Mouse (Mus musculus): Measurements from ENCODE around the gene Wars2. TPM values are rescaled to one million over a fixed set of nuclear protein-coding genes. Genes with fewer than 3 reads are reported as not detected.

The Wars2 gene
- 4.6 and 5.4 TPM in 2 replicates for polyA plus RNA-seq (2014; fragmentation: Nextera tagmentation; extraction: Ambion mirVana)

GRCm38 (mm10) chr3:99140940-99141854, at the start of gene Wars2:
Gene Wars2 (plus strand): TSS chr3:99141068.
- DNase-seq (ENCODE audit: low spot score) (peak; percentile 96), ATAC-seq (ENCODE audit: low FRiP score) (peak; percentile 100)
- peak within 1 kb of the TSS; percentile 90 for H3K27ac ChIP-seq
- H3K4me2 ChIP-seq (replicated peaks), result peak within 1 kb of the TSS; percentile 70
- peak within 1 kb of the TSS; percentile 52 for H3K4me3 ChIP-seq (replicated peaks; ENCODE audit: low read length)
- H3K4me1 ChIP-seq (replicated peaks; ENCODE audit: control insufficient read depth, insufficient read depth, low read length), result 0 out of 2 replicates have a peak, but pooled peaks cover 4% of the 10 kb centered on the region
- peak within 1 kb of the TSS; percentile 51 for H3K9ac ChIP-seq
- H3K27me3 ChIP-seq (ENCODE audit: control insufficient read depth, insufficient read depth, low read length), result no peaks in the 10 kb centered on the region
- no peaks in the 10 kb centered on the region for H3K9me3 ChIP-seq (ENCODE audit: control insufficient read depth, low read length)
- WGBS, result under 1% methylated on average over 57 of the region's 57 CpGs
- no peaks in the 10 kb centered on the region for H3K36me3 ChIP-seq (replicated peaks; ENCODE audit: control insufficient read depth, insufficient read depth)

- WGBS, result 85% methylated on average over 3 of the region's 3 CpGs
- ATAC-seq (ENCODE audit: low FRiP score) (no peak), DNase-seq (ENCODE audit: low spot score) (no peak)
- Histone ChIP-seq H3K4me3 (replicated peaks; ENCODE audit: low read length) (no peak overlapping the region), H3K4me1 (replicated peaks; ENCODE audit: control insufficient read depth, insufficient read depth, low read length) (no peaks in the 10 kb centered on the region), H3K9me3 (ENCODE audit: control insufficient read depth, low read length) (0 out of 2 replicates have a peak, but pooled peaks cover 14% of the 10 kb centered on the region), H3K4me2 (replicated peaks) (no peak overlapping the region), H3K27me3 (ENCODE audit: control insufficient read depth, insufficient read depth, low read length) (no peaks in the 10 kb centered on the region), H3K27ac (no peak overlapping the region), H3K9ac (no peak overlapping the region), H3K36me3 (replicated peaks; ENCODE audit: control insufficient read depth, insufficient read depth) (no peaks in the 10 kb centered on the region)
Observed at GRCm38 (mm10) chr3:99096816-99097215, 44.1 kb upstream of the Wars2 start.

GRCm38 (mm10) chr3:99110353-99111213, 30.3 kb upstream of the Wars2 start:
- no peaks in the 10 kb centered on the region for H3K27me3 ChIP-seq (ENCODE audit: control insufficient read depth, insufficient read depth, low read length)
- no peak overlapping the region for H3K4me3 ChIP-seq (replicated peaks; ENCODE audit: low read length)
- H3K27ac ChIP-seq, result no peak overlapping the region
- WGBS, result 79% methylated on average over 9 of the region's 9 CpGs
- H3K9me3 ChIP-seq (ENCODE audit: control insufficient read depth, low read length), result no peaks in the 10 kb centered on the region
- H3K4me2 ChIP-seq (replicated peaks), result no peak overlapping the region
- no peaks in the 10 kb centered on the region for H3K36me3 ChIP-seq (replicated peaks; ENCODE audit: control insufficient read depth, insufficient read depth)
- ATAC-seq (ENCODE audit: low FRiP score), result no peak
- H3K9ac ChIP-seq, result no peak overlapping the region
- no peaks in the 10 kb centered on the region for H3K4me1 ChIP-seq (replicated peaks; ENCODE audit: control insufficient read depth, insufficient read depth, low read length)
- DNase-seq (ENCODE audit: low spot score), result no peak

GRCm38 (mm10) chr3:99111214-99111608, 29.7 kb upstream of the Wars2 start:
- 86% methylated on average over 5 of the region's 5 CpGs for WGBS
- H3K4me2 ChIP-seq (replicated peaks), result no peak overlapping the region
- no peak for ATAC-seq (ENCODE audit: low FRiP score)
- no peak overlapping the region for H3K9ac ChIP-seq
- H3K36me3 ChIP-seq (replicated peaks; ENCODE audit: control insufficient read depth, insufficient read depth), result no peaks in the 10 kb centered on the region
- DNase-seq (ENCODE audit: low spot score), result no peak
- H3K27ac ChIP-seq, result no peak overlapping the region
- H3K9me3 ChIP-seq (ENCODE audit: control insufficient read depth, low read length), result no peaks in the 10 kb centered on the region
- H3K4me3 ChIP-seq (replicated peaks; ENCODE audit: low read length), result no peak overlapping the region
- no peaks in the 10 kb centered on the region for H3K27me3 ChIP-seq (ENCODE audit: control insufficient read depth, insufficient read depth, low read length)
- no peaks in the 10 kb centered on the region for H3K4me1 ChIP-seq (replicated peaks; ENCODE audit: control insufficient read depth, insufficient read depth, low read length)

DNA sequence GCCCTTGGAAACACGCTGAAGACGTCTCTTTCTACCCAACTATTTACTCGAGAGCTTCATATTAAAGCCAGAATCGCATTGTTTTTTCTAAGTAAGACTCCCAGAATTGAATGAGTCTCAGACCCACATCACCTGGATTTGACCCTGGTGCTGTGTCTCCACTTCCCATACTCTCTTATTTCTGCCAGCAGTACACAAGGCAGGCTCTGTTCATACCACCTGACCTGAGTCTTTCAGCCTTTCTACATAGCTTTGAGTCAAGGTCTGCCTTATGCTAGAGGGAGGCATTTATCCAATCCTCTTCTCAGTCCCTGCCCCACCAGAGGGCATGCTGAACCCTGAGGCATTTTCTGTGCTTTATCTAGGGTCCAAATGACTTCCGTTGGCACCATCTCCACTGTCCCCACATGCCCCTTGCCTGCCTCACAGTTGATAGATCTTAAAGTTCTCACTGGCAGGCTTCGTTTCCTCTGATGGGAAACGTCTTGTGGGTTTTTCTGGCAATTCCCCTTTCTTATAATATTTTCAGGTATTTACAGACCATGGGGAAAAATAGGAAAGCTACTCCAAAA, 27.5 kb upstream of the Wars2 start:
- Histone ChIP-seq H3K4me1 (replicated peaks; ENCODE audit: control insufficient read depth, insufficient read depth, low read length) (no peaks in the 10 kb centered on the region), H3K27me3 (ENCODE audit: control insufficient read depth, insufficient read depth, low read length) (no peaks in the 10 kb centered on the region), H3K4me3 (replicated peaks; ENCODE audit: low read length) (no peak overlapping the region), H3K4me2 (replicated peaks) (no peak overlapping the region), H3K36me3 (replicated peaks; ENCODE audit: control insufficient read depth, insufficient read depth) (no peaks in the 10 kb centered on the region), H3K9ac (no peak overlapping the region), H3K27ac (no peak overlapping the region), H3K9me3 (ENCODE audit: control insufficient read depth, low read length) (no peaks in the 10 kb centered on the region)
- no peak for ATAC-seq (ENCODE audit: low FRiP score)
- DNase-seq (ENCODE audit: low spot score), result no peak
- WGBS, result 85% methylated on average over 7 of the region's 7 CpGs

GRCm38 (mm10) chr3:99120942-99121341, 19.9 kb upstream of the Wars2 start:
- Histone ChIP-seq H3K4me3 (replicated peaks; ENCODE audit: low read length) (no peak overlapping the region), H3K9me3 (ENCODE audit: control insufficient read depth, low read length) (no peaks in the 10 kb centered on the region), H3K4me2 (replicated peaks) (no peak overlapping the region), H3K4me1 (replicated peaks; ENCODE audit: control insufficient read depth, insufficient read depth, low read length) (no peaks in the 10 kb centered on the region), H3K27me3 (ENCODE audit: control insufficient read depth, insufficient read depth, low read length) (no peaks in the 10 kb centered on the region), H3K9ac (no peak overlapping the region), H3K36me3 (replicated peaks; ENCODE audit: control insufficient read depth, insufficient read depth) (no peaks in the 10 kb centered on the region), H3K27ac (no peak overlapping the region)
- 86% methylated on average over 2 of the region's 2 CpGs for WGBS
- no peak for ATAC-seq (ENCODE audit: low FRiP score)
- DNase-seq (ENCODE audit: low spot score), result no peak

- H3K27me3 ChIP-seq (ENCODE audit: control insufficient read depth, insufficient read depth, low read length), result no peaks in the 10 kb centered on the region
- DNase-seq (ENCODE audit: low spot score) (no peak), ATAC-seq (ENCODE audit: low FRiP score) (no peak)
- no peaks in the 10 kb centered on the region for H3K36me3 ChIP-seq (replicated peaks; ENCODE audit: control insufficient read depth, insufficient read depth)
- no peak overlapping the region for H3K4me2 ChIP-seq (replicated peaks)
- no peak overlapping the region for H3K27ac ChIP-seq
- H3K4me1 ChIP-seq (replicated peaks; ENCODE audit: control insufficient read depth, insufficient read depth, low read length), result no peaks in the 10 kb centered on the region
- H3K4me3 ChIP-seq (replicated peaks; ENCODE audit: low read length), result no peak overlapping the region
- WGBS, result 70% methylated on average over 1 of the region's 1 CpGs
- H3K9me3 ChIP-seq (ENCODE audit: control insufficient read depth, low read length), result no peaks in the 10 kb centered on the region
- no peak overlapping the region for H3K9ac ChIP-seq
Observed at GRCm38 (mm10) chr3:99130521-99130920, 10.3 kb upstream of the Wars2 start.

DNA sequence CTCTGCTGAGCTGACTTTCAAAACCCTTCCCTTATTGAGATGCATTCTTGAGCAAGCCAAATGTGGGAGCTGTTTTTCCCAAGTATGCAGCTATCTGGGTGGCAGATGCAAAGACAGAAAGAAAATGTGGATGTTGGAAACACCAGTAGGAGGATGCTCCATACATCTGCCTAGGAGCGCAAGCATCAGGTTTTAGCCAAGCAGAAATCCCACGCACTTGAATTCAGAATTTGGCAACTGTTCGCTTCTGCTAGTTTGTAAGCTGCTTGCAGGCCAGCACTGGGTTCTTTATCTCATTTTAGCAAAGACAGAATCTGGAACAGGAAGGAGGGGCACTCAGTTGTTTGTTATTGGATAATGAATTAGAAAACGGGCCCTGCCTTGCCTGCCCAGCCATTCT, 8.9 kb upstream of the Wars2 start:
- 91% methylated on average over 4 of the region's 4 CpGs for WGBS
- no peak overlapping the region for H3K9ac ChIP-seq
- no peak overlapping the region for H3K27ac ChIP-seq
- H3K36me3 ChIP-seq (replicated peaks; ENCODE audit: control insufficient read depth, insufficient read depth), result no peaks in the 10 kb centered on the region
- no peaks in the 10 kb centered on the region for H3K27me3 ChIP-seq (ENCODE audit: control insufficient read depth, insufficient read depth, low read length)
- no peaks in the 10 kb centered on the region for H3K4me1 ChIP-seq (replicated peaks; ENCODE audit: control insufficient read depth, insufficient read depth, low read length)
- no peak overlapping the region for H3K4me3 ChIP-seq (replicated peaks; ENCODE audit: low read length)
- H3K9me3 ChIP-seq (ENCODE audit: control insufficient read depth, low read length), result no peaks in the 10 kb centered on the region
- no peak overlapping the region for H3K4me2 ChIP-seq (replicated peaks)
- ATAC-seq (ENCODE audit: low FRiP score) (no peak), DNase-seq (ENCODE audit: low spot score) (no peak)

DNA sequence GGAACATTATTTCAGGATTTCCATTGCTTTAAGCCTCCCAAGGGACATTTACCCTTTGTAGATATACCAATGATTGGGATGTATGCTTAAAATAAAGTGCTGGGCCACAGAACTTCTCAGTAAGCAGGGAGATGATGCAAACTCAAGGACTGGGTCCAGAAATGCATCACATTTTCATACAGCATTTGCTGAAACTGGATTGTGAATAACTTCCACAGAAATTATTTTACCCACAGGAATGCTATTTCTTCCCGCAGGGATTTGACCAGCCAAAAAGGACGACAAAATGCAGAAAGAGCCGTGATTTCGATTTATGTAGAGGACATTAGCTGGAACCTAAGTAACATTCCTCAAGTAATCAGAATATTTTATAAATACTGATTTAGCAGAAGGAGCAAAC, 7.0 kb upstream of the Wars2 start:
- Histone ChIP-seq H3K4me3 (replicated peaks; ENCODE audit: low read length) (no peak overlapping the region), H3K4me2 (replicated peaks) (no peak overlapping the region), H3K27me3 (ENCODE audit: control insufficient read depth, insufficient read depth, low read length) (no peaks in the 10 kb centered on the region), H3K27ac (no peak overlapping the region), H3K36me3 (replicated peaks; ENCODE audit: control insufficient read depth, insufficient read depth) (no peaks in the 10 kb centered on the region), H3K9me3 (ENCODE audit: control insufficient read depth, low read length) (no peaks in the 10 kb centered on the region), H3K9ac (no peak overlapping the region), H3K4me1 (replicated peaks; ENCODE audit: control insufficient read depth, insufficient read depth, low read length) (no peaks in the 10 kb centered on the region)
- no peak for DNase-seq (ENCODE audit: low spot score)
- ATAC-seq (ENCODE audit: low FRiP score), result no peak
- 96% methylated on average over 4 of the region's 4 CpGs for WGBS

Measured in hindbrain, embryonic 14.5 days (tissue).